Mouse (Mus musculus) brain, embryonic 18.5 days (tissue): Measurements from ENCODE around the gene Stim1.
A peak's percentile ranks its signal among the peaks of the same experiment; 100 is the strongest.
"Not testable (repeated sequence)": the region's sequence is repeated elsewhere in the genome, so short reads cannot be mapped to it uniquely, and the experiment has no call there.

Experiments
- DNase-seq: peaks from one replicate; pipeline ENCODE4 v3.0.0-alpha.2; 2012; ENCODE audit warnings: low read depth, low spot score

The Stim1 gene

DNA sequence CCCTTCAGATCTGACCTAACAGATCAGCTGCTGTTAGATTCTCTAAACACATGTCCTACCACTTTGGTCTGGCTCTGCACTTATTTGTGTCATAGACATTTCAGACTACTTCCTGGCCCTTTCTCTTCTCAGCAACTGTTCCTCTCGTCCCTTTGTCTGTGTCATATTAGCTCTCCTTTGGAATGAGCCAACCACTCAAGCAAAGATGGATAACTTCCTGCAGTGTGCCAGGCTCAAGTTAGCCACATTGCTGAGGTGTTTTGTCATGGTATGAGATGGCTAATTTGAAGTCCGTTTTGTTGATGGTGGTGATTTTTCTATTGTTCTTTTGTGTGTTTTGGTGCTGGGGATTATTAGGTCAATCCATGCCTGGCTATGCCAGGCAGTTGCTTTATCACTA, 93.7 kb downstream of the Stim1 start:
- DNase-seq = no peak

DNA sequence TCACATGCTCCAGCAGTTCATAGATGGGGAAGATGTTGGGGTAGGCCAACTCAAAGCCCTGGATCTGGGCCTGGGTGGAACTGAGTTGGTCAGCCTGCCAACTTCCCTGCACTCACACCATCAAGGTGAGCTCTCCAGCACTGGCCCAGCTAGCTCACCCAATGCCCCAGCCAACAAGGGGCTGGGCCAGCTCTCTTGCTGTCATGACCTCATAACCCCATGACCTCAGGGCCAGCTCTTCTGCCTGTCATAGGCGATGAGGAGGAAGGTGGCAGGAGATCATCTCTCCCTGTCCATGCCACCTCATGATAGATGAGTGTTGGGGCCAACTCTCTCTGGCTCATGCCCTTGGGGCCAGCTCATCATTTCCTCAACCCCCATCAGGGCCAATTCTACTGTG, 96.2 kb downstream of the Stim1 start:
- no peak for DNase-seq

- DNase-seq = peak; percentile 66
Observed at GRCm38 (mm10) chr7:102369661-102370060, 102.1 kb downstream of the Stim1 start.

- no peak for DNase-seq
Observed at GRCm38 (mm10) chr7:102370526-102370925, 102.9 kb downstream of the Stim1 start.

GRCm38 (mm10) chr7:102373382-102374072, 105.9 kb downstream of the Stim1 start:
- DNase-seq = no peak

DNA sequence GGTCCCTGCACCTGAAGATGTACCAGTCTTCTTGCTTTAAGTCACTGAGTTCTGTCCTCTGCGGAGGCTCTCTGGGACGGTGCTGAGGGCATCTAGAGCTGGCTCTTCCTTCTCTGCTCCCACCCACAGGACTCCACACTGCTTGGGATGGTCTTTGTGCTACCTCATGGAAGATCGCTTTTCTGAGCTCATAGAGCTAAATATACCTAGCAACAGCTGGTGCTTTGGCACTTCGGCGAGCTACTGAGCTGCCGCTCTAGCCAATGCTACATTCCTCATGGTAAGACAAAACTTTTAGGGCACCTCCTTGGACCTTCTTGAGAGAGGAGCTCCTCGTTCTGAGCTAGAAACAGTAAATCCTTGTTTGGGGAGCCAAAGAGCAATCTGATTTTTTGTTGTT, 115.6 kb downstream of the Stim1 start:
- DNase-seq = no peak

- no peak for DNase-seq
Observed at GRCm38 (mm10) chr7:102385973-102386372, 118.4 kb downstream of the Stim1 start.

DNA sequence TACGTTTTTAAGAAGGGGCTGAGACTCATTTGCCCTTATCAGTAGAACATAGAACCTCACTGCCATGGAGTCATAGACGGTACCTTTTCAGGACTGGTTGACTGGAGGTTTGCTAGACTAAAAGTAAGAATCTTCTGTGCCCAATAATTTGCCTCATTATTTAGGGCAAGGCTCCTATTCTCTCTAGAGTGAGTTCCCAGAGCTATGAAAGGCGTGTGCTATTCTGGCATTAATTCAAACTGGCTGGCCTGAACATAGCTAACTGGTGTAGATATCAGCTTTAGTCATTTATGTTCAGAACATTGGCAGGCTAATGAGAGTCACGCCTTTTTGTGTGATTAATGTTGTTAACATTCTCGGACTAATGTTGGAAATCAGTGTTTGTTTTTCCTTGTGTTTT, 121.5 kb downstream of the Stim1 start:
- DNase-seq = no peak

GRCm38 (mm10) chr7:102393898-102394297, 126.3 kb downstream of the Stim1 start:
- DNase-seq = no peak

DNA sequence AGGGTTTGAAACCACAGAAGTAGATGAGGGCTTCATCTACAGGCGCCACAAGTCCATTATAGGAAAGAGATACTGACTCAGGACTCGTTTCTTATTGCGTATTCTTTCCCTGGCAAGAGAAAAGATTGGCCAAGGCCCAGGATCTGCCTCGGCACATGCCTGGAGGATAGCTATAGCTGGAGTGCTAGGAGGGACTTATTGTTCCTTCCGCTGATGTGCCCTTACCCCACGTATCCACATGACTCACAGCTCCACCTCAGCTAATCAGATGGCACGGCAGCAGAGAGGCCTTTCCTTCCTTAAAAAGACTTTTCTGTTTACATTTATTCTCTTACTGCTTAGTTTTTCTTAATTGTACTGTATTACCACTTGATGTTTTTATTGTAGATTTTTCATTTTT, 128.3 kb downstream of the Stim1 start:
- DNase-seq = no peak

GRCm38 (mm10) chr7:102396331-102396730, 128.7 kb downstream of the Stim1 start:
- no peak for DNase-seq

DNA sequence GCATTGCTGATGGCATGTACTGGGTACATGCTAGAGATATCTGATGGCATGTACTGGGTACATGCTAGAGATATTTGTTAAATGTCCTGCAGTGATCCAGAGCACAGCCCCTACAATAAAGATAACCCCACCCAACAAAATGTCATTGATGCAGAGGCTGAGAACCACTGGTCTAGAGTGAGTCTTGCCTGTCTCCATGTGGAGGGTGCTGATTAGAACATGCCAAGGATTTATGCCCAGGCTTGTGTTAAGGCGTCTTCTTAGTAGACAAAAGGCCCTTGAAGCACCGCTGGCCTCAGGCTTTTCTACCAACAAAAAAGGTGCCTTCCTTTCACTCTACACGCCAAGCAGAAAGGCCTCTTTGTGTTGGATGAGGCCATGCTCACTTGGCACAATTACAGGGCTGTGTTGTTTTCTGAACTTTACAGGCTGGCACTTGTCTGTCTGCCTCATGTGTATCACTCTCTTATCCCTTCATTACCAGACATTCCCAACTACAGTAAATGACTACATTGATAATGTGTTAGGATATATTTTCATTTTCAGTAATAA, 131.7 kb downstream of the Stim1 start:
- no peak for DNase-seq

DNA sequence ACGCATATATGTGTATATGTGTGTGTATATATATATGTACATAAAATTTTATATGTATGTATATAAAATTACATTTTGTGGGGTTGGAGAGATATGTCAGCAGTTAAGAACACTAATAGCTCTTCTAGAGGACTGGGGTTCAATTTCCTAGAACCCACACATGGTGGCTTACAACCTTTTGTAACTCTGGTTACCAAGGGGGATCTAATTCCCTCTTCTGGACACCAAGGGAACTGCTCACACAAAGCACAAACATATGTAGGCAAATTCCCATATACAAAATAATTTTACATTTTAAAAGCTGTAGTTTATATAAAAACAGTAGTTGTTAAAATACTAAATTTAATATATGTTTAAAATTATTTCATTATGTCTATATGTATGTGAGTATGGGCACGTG, 136.5 kb downstream of the Stim1 start:
- no peak for DNase-seq

DNA sequence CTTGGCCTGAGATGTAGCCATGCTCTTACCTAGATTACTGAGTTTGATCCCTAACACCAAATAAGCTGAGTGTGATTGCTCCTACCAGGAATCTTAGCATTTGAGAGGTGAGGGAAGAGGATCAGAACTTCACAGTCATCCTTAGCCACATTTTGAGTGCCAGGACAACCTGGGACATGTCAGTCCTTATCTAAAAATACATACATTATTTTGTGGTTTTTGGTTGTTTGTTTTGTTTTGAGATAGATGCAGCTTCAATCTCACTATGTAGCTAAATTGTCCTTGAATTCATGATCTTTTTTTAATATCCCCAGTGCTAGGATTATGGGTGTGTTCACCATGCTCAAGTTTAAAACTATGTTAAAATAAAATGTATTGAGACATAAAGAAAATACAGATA, 139.8 kb downstream of the Stim1 start:
- DNase-seq = no peak

DNA sequence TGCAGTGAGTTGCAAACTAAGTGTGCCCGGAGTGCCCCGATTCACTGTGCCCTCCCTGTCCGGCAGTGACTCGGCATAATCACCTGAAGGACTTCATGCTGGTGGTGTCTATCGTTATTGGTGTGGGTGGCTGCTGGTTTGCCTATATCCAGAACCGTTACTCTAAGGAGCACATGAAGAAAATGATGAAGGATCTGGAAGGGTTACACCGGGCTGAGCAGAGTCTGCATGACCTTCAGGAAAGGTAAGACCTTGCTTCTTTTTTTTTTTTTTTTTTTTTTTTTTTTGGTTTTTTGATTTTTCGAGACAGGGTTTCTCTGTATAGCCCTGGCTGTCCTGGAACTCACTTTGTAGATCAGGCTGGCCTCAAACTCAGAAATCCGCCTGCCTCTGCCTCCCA, 147.7 kb downstream of the Stim1 start:
- not testable (repeated sequence) for DNase-seq

GRCm38 (mm10) chr7:102415841-102416240, 148.2 kb downstream of the Stim1 start:
- no peak for DNase-seq

- DNase-seq = peak; percentile 49
Observed at GRCm38 (mm10) chr7:102417398-102417797, 149.8 kb downstream of the Stim1 start.

GRCm38 (mm10) chr7:102422036-102422435, 154.4 kb downstream of the Stim1 start:
- no peak for DNase-seq

DNA sequence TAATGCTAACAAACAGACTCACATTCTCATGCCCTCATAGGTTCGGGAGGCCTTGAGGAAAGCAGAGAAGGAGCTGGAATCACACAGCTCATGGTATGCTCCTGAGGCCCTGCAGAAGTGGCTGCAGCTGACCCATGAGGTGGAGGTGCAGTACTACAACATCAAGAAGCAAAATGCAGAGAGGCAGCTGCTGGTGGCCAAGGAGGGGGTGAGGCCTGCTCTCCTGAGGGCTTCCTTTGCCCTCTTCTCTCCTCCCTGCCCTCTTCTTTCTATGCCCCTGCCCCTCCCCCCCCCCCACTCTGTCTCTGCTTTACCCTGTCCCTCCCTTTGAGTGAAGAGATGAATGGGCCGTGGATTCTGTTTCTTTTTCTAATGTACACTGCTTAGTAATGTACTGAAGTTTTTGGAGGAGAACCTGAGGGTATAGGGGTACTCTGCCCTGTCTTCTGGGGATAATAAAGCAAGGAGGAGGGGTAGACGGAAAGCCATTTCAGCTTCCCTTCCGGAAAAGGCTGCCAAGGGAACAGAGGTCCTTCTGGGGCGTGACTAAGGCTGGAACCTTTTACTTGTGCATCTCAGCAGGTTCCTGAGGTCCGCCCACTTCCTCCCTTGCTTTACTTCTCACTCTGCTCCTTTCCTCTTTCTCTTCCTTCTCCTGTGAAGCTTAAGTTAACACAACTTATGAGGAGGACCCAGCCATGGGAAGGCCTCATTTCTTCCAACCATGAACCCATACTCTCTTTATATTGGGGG, 158.5 kb downstream of the Stim1 start:
- no peak for DNase-seq

DNA sequence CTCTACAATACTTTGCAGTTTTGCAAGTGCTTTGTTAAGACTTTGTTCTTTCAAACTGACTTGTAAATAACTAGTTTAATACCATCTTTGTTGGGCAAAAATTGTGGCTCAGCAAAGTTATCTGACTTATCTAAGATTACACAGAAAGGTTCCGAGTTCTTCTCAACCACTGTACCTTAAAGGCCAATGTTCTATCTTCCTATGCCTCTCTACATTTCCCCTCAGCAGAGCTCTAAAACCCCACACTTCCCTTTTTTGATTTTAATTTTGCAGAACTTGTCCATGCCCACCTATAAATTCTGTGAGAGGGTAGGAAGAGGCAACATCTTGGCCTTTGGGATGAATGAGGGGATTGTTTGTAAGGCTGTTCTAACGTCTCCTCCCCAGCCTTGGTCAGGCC, 166.7 kb downstream of the Stim1 start:
- DNase-seq = no peak

DNA sequence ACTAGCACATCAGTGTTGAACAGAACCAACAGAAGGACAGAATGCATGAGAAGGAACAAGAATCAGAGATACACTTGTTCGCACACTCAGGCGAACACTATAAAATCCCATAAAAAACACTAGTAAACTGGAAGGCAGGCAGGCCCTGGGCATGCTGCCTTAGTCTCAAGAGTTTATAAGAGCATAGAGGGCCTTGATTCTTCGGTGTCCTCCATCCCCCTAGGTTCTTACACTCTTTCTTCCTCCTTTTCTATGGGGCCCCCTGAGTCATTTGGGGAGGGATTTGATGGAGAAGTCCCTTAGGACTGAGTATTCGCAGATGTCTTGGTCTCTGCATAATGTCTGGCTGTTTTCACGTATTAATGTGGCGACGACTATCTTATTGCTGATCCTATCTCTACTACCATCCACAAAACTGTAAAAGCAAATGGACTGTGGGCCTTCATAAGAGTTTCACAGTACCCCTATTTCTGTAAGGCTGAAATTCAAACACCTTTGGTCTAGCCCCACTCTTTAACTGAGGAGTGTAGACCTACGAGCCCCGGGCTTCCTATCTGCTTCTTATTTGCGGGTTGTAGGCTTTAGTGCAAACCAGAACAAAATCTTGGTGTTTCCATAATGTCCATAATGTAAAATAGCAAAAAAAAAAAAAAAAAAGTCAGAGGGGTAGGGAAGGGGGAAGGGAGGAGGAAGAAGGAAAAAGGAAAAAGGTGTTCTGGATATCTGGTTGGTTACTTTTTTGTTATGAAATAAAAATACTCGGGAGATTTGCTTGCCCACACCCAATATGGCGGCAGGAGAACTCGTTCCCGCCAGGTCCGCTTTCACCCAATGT, 173.4 kb downstream of the Stim1 start:
- DNase-seq = peak; percentile 4
